Mouse (Mus musculus): ENCODE measurements around the gene Cars2. TPM values are rescaled to one million over a fixed set of nuclear protein-coding genes. Genes with fewer than 3 reads are reported as not detected.
A peak's percentile ranks its signal among the peaks of the same experiment; 100 is the strongest.

The Cars2 gene
- 25.0 and 35.5 TPM in 2 replicates for polyA plus RNA-seq (2014; fragmentation: Nextera tagmentation; extraction: Ambion mirVana)

DNA sequence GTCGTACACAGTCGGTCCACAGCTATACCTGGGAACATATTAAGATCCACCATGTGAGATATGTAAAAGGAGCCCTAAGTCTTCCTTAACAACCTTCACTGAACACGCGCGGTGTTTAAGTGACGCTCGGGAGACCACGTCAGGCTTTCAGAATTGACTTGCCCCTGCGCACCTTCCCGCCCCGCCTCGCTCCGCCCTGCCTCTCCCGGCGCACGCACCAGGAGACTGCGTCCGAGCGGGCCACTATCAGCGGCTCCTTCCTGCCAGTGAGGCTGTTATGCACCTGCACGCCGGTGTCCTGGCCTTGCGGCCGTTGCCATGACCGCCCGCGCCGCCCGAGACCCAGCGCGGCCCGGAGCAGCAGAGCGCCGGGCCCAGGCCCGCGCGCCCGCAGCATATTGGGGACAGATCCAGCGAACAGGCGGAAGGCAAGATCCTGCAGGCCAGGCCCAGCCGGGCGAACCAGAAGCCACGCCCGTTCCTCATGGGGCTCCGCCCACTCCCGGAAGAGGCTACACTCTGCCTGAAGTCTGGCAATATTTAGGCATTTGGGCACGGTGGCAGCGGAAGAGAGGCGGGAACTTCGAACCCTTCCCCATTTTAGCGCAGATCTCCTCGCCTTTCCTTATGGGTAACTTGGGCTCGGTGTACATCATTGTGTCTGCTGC, at the start of gene Cars2:
TSS of gene Cars2 (minus strand) at position 503 of the 668 bp plus-strand sequence.
- Histone ChIP-seq H3K4me1 (ENCODE audit: control insufficient read depth, insufficient read depth, low read length) (peaks cover 20% of the 10 kb centered on the region; the same call in 1 of the 2 replicates), H3K9ac (replicated peaks; ENCODE audit: low read depth, low read length) (peak within 1 kb of the TSS; percentile 71), H3K36me3 (ENCODE audit: control insufficient read depth, insufficient read depth, low read length) (no peaks in the 10 kb centered on the region; the same call in 1 of the 2 replicates), H3K27ac (ENCODE audit: low read length) (peak within 1 kb of the TSS; percentile 89), H3K4me3 (ENCODE audit: low read depth, low read length) (peak within 1 kb of the TSS; percentile 69), H3K9me3 (ENCODE audit: control insufficient read depth, low read depth, low read length) (no peaks in the 10 kb centered on the region), H3K27me3 (ENCODE audit: control insufficient read depth, insufficient read depth, low read length) (no peaks in the 10 kb centered on the region), H3K4me2 (replicated peaks; ENCODE audit: low read depth, low read length) (peak within 1 kb of the TSS; percentile 79)
- WGBS = under 1% methylated on average over 53 of the region's 53 CpGs
- peak; percentile 77 for ATAC-seq (ENCODE audit: insufficient number of reproducible peaks, insufficient read depth, low FRiP score, low read depth)

DNA sequence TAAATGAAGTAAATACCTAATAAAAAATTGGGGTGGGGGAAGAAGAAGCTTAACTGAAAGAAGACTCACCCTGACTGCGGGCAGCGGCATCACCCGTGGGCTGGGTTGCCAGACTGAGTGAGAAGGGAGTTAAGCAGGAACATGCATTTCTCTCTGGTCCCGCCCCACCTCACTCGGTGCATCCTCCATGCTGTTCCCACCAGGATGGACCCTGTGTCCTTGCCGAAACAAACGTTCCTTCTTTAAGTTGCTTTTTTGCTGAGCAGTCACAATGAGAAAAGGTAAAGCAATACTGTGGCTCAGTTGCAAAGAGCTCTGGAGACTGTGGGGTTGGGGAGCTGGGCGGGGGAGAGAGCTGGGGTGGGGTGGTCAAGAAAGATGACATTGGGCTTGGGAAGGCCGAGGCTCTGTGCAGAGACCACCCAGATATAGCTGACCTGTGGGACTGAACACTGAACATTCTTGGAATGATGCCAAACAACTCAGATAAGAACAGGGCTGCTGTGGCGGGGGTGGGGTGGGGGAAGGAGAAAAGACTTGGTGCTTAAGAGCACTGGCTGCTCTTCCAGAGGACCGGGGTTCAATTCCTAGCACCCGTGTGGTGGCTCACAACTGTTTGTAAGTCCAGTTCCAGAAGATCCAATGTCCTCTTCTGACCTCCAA, 42.8 kb upstream of the Cars2 start:
- 59% methylated on average over 12 of the region's 12 CpGs for WGBS
- H3K9me3 ChIP-seq (ENCODE audit: control insufficient read depth, low read depth, low read length) = no peaks in the 10 kb centered on the region
- H3K36me3 ChIP-seq (ENCODE audit: control insufficient read depth, insufficient read depth, low read length) = no peaks in the 10 kb centered on the region
- no peaks in the 10 kb centered on the region for H3K4me1 ChIP-seq (ENCODE audit: control insufficient read depth, insufficient read depth, low read length)
- no peak overlapping the region for H3K4me3 ChIP-seq (ENCODE audit: low read depth, low read length)
- no peaks in the 10 kb centered on the region for H3K27me3 ChIP-seq (ENCODE audit: control insufficient read depth, insufficient read depth, low read length)
- no peak overlapping the region for H3K4me2 ChIP-seq (replicated peaks; ENCODE audit: low read depth, low read length)
- 0 out of 2 replicates have a peak, but pooled peaks have one; percentile 33 for ATAC-seq (ENCODE audit: insufficient number of reproducible peaks, insufficient read depth, low FRiP score, low read depth)
- no peak overlapping the region for H3K9ac ChIP-seq (replicated peaks; ENCODE audit: low read depth, low read length)
- no peak overlapping the region for H3K27ac ChIP-seq (ENCODE audit: low read length)

DNA sequence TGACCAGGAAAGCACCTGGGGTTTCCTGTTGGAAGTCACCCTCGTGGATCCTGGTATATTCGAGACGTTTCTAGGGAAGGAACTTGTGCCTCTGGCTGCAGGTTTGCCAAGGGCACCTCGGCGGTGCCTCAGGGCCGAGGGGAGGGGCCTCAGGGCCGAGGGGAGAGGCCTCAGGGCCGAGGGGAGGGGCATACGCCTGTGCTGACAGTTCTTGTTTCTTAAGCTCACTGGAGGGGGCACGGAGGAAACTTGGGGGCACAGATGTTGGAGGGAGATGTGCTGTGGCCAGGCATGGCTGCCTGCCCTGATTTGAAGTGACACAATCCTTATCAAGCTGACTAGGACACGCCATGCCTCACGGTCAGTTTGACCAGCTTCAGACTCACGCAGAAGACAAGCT, 41.7 kb upstream of the Cars2 start:
- no peaks in the 10 kb centered on the region for H3K4me1 ChIP-seq (ENCODE audit: control insufficient read depth, insufficient read depth, low read length)
- ATAC-seq (ENCODE audit: insufficient number of reproducible peaks, insufficient read depth, low FRiP score, low read depth) = no peak
- H3K27ac ChIP-seq (ENCODE audit: low read length) = no peak overlapping the region
- no peaks in the 10 kb centered on the region for H3K9me3 ChIP-seq (ENCODE audit: control insufficient read depth, low read depth, low read length)
- no peak overlapping the region for H3K4me2 ChIP-seq (replicated peaks; ENCODE audit: low read depth, low read length)
- no peaks in the 10 kb centered on the region for H3K27me3 ChIP-seq (ENCODE audit: control insufficient read depth, insufficient read depth, low read length)
- WGBS = 44% methylated on average over 13 of the region's 13 CpGs
- no peak overlapping the region for H3K4me3 ChIP-seq (ENCODE audit: low read depth, low read length)
- H3K9ac ChIP-seq (replicated peaks; ENCODE audit: low read depth, low read length) = no peak overlapping the region
- no peaks in the 10 kb centered on the region for H3K36me3 ChIP-seq (ENCODE audit: control insufficient read depth, insufficient read depth, low read length)

DNA sequence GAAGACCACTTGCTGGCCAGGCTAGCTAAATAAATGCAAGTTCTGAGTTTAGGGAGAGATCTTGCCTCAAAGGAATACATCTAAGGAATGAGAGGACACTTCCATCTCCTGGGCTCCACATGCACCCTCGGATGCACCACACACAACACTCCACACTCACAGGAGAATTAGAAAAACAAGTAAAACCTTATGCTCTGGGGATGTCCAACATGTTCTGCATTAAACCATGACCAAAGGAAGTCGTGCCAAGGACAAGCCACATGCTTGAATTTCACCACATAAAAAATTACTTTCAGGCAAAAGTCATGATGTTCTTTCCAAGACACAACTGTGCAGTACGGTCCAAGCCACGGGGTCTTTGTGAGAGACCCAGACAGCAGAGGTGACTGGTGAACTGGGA, 41.3 kb upstream of the Cars2 start:
- H3K9ac ChIP-seq (replicated peaks; ENCODE audit: low read depth, low read length) = no peak overlapping the region
- no peaks in the 10 kb centered on the region for H3K9me3 ChIP-seq (ENCODE audit: control insufficient read depth, low read depth, low read length)
- WGBS = 84% methylated on average over 4 of the region's 4 CpGs

DNA sequence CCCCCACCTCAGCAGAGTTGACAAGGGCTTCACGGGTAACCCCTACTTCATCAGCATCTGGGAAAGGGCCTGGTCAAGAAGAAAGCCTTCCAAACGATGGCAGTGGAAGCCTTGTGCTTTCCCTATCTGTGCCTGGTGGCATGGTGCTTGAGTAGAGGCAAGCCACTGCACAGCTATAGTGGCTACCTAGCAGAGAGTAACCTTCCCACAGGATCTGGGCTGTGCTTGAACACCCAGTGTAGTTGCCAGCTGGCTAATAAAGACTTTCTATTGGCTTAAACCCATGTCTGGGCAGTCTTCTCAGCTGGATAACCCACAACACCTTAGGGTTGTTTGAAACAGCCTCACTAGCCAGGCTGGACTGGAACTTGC, 35.8 kb upstream of the Cars2 start:
- ATAC-seq (ENCODE audit: insufficient number of reproducible peaks, insufficient read depth, low FRiP score, low read depth) = no peak
- no peaks in the 10 kb centered on the region for H3K36me3 ChIP-seq (ENCODE audit: control insufficient read depth, insufficient read depth, low read length)
- WGBS = 47% methylated on average over 2 of the region's 2 CpGs
- no peak overlapping the region for H3K4me3 ChIP-seq (ENCODE audit: low read depth, low read length)
- no peak overlapping the region for H3K9ac ChIP-seq (replicated peaks; ENCODE audit: low read depth, low read length)
- H3K27me3 ChIP-seq (ENCODE audit: control insufficient read depth, insufficient read depth, low read length) = no peaks in the 10 kb centered on the region
- H3K4me2 ChIP-seq (replicated peaks; ENCODE audit: low read depth, low read length) = no peak overlapping the region
- no peaks in the 10 kb centered on the region; the same call in 1 of the 2 replicates for H3K9me3 ChIP-seq (ENCODE audit: control insufficient read depth, low read depth, low read length)
- H3K27ac ChIP-seq (ENCODE audit: low read length) = peak overlapping the region; percentile 66; the same call in 1 of the 2 replicates
- peaks cover 5% of the 10 kb centered on the region; the same call in 1 of the 2 replicates for H3K4me1 ChIP-seq (ENCODE audit: control insufficient read depth, insufficient read depth, low read length)

More for the DNA sequence above, 41.3 kb upstream of the Cars2 start:
- Histone ChIP-seq H3K4me1 (ENCODE audit: control insufficient read depth, insufficient read depth, low read length) (no peaks in the 10 kb centered on the region), H3K4me3 (ENCODE audit: low read depth, low read length) (no peak overlapping the region), H3K36me3 (ENCODE audit: control insufficient read depth, insufficient read depth, low read length) (no peaks in the 10 kb centered on the region), H3K27ac (ENCODE audit: low read length) (no peak overlapping the region), H3K4me2 (replicated peaks; ENCODE audit: low read depth, low read length) (no peak overlapping the region), H3K27me3 (ENCODE audit: control insufficient read depth, insufficient read depth, low read length) (no peaks in the 10 kb centered on the region)
- no peak for ATAC-seq (ENCODE audit: insufficient number of reproducible peaks, insufficient read depth, low FRiP score, low read depth)

DNA sequence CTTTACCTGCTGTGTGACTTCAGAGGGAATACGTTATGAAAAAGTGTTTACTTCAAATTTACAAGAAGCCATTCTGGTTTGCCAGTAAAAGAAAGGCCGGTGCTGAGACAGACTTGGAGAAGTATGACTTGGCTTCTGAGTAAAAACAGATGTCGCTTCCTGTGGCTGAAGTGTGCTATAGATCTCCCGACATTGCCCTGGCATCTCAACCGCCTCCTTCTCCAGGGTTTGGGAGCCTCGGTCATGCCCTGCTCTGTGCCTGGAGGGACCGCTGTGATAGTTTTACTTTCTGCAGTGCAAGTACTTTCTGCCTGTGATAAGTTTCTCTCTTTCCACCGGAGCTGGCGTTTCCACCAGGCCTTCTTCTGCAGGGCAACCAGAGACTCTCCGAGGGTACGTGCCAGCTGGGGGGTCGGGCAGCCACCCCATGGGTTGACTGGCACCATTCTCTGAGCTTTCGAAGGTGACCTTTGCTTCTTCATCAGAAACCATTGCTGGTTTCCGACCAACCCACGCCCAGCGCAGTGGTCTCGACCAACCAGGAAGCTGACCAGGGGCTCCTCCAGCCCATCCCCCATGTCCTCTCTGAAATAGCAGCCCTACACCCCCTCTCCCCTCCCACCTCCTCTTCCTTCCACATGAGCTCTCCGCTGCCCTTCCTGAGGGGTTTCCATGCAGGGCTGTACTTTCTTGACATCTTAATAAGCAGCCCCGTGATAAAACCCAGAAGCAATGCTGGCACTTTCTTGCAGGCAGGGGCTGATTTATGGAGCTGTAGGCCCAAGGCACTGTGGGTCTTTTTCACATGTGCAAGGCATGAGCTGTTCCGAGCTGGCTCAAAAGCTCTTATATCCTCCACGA, 35.2 kb upstream of the Cars2 start:
- peak; percentile 72; the same call in 1 of the 2 replicates for ATAC-seq (ENCODE audit: insufficient number of reproducible peaks, insufficient read depth, low FRiP score, low read depth)
- 56% methylated on average over 21 of the region's 21 CpGs for WGBS
- Histone ChIP-seq H3K36me3 (ENCODE audit: control insufficient read depth, insufficient read depth, low read length) (no peaks in the 10 kb centered on the region), H3K4me3 (ENCODE audit: low read depth, low read length) (no peak overlapping the region), H3K27ac (ENCODE audit: low read length) (peak overlapping the region; percentile 82), H3K27me3 (ENCODE audit: control insufficient read depth, insufficient read depth, low read length) (no peaks in the 10 kb centered on the region), H3K9me3 (ENCODE audit: control insufficient read depth, low read depth, low read length) (no peaks in the 10 kb centered on the region; the same call in 1 of the 2 replicates), H3K4me2 (replicated peaks; ENCODE audit: low read depth, low read length) (peak overlapping the region; percentile 12; the same call in 1 of the 2 replicates), H3K4me1 (ENCODE audit: control insufficient read depth, insufficient read depth, low read length) (peaks cover 5% of the 10 kb centered on the region; the same call in 1 of the 2 replicates), H3K9ac (replicated peaks; ENCODE audit: low read depth, low read length) (no peak overlapping the region)

DNA sequence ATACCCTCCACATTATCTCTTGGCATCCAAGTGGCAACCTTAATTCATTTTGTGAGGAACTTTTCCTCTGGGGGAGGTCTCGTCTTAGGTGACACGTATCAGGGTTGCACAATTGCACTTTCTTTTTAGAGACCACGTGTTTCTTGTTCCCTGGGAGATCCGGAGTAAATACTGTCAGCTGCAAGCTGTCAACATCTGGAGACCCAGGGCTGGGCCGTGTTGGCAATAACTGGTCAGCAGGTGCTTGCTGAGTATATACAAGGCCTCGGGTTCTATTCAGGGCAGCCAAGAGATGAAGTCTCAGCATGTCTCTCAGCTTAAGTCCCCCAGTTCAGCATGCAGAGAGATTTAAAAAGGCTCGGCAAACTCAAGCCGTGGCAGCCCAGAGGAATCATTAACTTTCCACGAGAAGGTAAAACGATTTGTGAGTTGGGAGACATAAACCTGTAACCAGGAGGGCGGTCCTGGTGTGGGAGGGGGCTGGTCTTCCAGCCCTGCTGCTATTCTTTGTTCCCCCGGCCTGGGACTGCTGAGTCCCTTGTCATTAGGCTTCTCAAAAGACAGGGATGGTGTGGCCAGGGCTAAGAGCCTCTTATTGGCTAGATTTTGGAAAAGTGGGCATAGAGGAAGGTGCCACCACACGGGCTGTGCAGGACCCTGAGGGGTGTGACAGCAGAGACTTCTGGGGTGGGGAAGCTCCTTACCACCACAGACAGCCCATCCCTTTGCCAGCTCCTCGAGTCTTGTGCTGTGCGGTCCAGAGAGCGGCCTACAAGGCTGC, 25.2 kb upstream of the Cars2 start:
- WGBS = 43% methylated on average over 16 of the region's 16 CpGs
- no peak; the same call in 1 of the 2 replicates for ATAC-seq (ENCODE audit: insufficient number of reproducible peaks, insufficient read depth, low FRiP score, low read depth)
- H3K9ac ChIP-seq (replicated peaks; ENCODE audit: low read depth, low read length) = no peak overlapping the region
- peaks cover 5% of the 10 kb centered on the region for H3K4me1 ChIP-seq (ENCODE audit: control insufficient read depth, insufficient read depth, low read length)
- no peak overlapping the region for H3K4me3 ChIP-seq (ENCODE audit: low read depth, low read length)
- no peaks in the 10 kb centered on the region for H3K9me3 ChIP-seq (ENCODE audit: control insufficient read depth, low read depth, low read length)
- H3K27me3 ChIP-seq (ENCODE audit: control insufficient read depth, insufficient read depth, low read length) = no peaks in the 10 kb centered on the region
- H3K36me3 ChIP-seq (ENCODE audit: control insufficient read depth, insufficient read depth, low read length) = no peaks in the 10 kb centered on the region
- no peak overlapping the region for H3K4me2 ChIP-seq (replicated peaks; ENCODE audit: low read depth, low read length)
- H3K27ac ChIP-seq (ENCODE audit: low read length) = no peak overlapping the region

Data from stomach, embryonic 14.5 days (tissue).